Comparison of ENCODE assay signal across 20 mouse cellular contexts in genomic region chr9:122455301-122455700, GRCm38 (mm10).
A peak's percentile ranks its signal among the peaks of the same experiment; 100 is the strongest.
DNase-seq lines count a peak whose midpoint lies in the region; ATAC-seq and TF ChIP-seq lines count a peak whose summit lies in the region.
"Had no signal": no experiment of that assay in that cellular context is flagged by ENCODE, and none has a peak within 500 bp of the region (broad histone marks: within the 10 kb centered on the region; RNA-seq: fewer than 3 reads in every experiment).

No protein-coding gene starts in this region.

- TF ChIP-seq CTCF in Patski (IDR thresholded peaks at IDR 0.05) = no peak

- no peaks in the 10 kb centered on the region for H3K27me3 ChIP-seq in Patski
- H3K27me3 ChIP-seq: embryonic facial prominence, embryonic 12.5 days; midbrain, embryonic 12.5 days had no signal

- in situ Hi-C loops in Patski (cut with MboI; ENCODE audit: low pct_unique_long_range_greater_than_20kb) = no loop called here

- POLR2A ChIA-PET in Patski (lab: Charles Lee) = no interaction called here

- peak; percentile 18 for DNase-seq in layer of hippocampus, adult 9-11 months
- DNase-seq in layer of hippocampus, adult 11-12 months (ENCODE audit: low spot score) = no peak
- DNase-seq in Patski (ENCODE audit: low read depth, low spot score) = no peak
- peak; percentile 37 to 51 for DNase-seq in frontal cortex, postnatal 36 days (ENCODE audit: low spot score in 2 of 2)
- DNase-seq in right cerebral cortex, postnatal 14 days = peak; percentile 21
- no peak for DNase-seq in gastrocnemius, postnatal 4 days (ENCODE audit: low spot score in 2 of 2)
- DNase-seq in spleen, postnatal 14 days (ENCODE audit: low spot score in 2 of 2) = no peak
- no peak for DNase-seq in retina, embryonic 14.5 days (ENCODE audit: low spot score)
- DNase-seq: adrenal gland, postnatal 36 days; cerebellum, adult 11 months; cerebellum, adult 9-11 months; gastrocnemius, postnatal 14 days; heart, adult 2 months; heart, postnatal 14 days; kidney, adult 11 months; lung, embryonic 14.5 days; retina, postnatal 1 day had no signal

- CTCF ChIA-PET in Patski (lab: Charles Lee) = interaction anchor here (1.2 kb wide), 1 partner anchor 100 kb away, joined by 3 read pairs; no protein-coding TSS in a partner anchor

- peak; percentile 64 for ATAC-seq in Patski
- ATAC-seq: CD4-positive, CD25-positive, alpha-beta regulatory T cell, adult 4 months had no signal

Comparison
In these comparisons a context has a peak if more than half of its experiments do, and no peak if none do; other contexts are left out.
1. DNase-seq: peak in layer of hippocampus, adult 9-11 months (single experiment), frontal cortex, postnatal 36 days (2 of 2) and right cerebral cortex, postnatal 14 days (single experiment); none in layer of hippocampus, adult 11-12 months (single experiment), Patski (single experiment), gastrocnemius, postnatal 4 days (0 of 2), spleen, postnatal 14 days (0 of 2) and retina, embryonic 14.5 days (single experiment).